Mouse (Mus musculus): ENCODE results near the gene Fan1. TPM values are rescaled to one million over a fixed set of nuclear protein-coding genes. Genes with fewer than 3 reads are reported as not detected.

Fan1 gene
- total and polyA plus RNA-seq, 3 experiments = 2.9 to 3.6 TPM; not detected in 1

- TF ChIP-seq MAZ (IDR thresholded peaks at IDR 0.05; ENCODE audit: low read depth, low read length) = no peak
Measured at GRCm38 (mm10) chr7:64310756-64311155, 63.1 kb downstream of the Fan1 start (continued).

- H3K9me3 ChIP-seq (replicated peaks; ENCODE audit: insufficient read depth, low read length) = no peaks in the 10 kb centered on the region
- H3K9ac ChIP-seq (ENCODE audit: control insufficient read depth, low read depth, low read length, poor library complexity, severe bottlenecking) = no peak overlapping the region
- no peaks in the 10 kb centered on the region for H3K36me3 ChIP-seq (ENCODE audit: control insufficient read depth in 1 of 2, insufficient read depth in 2 of 2, low read length in 2 of 2)
- no peaks in the 10 kb centered on the region for H3K27me3 ChIP-seq (ENCODE audit: control insufficient read depth in 1 of 2, insufficient read depth in 2 of 2, low read length in 2 of 2)
- no peak overlapping the region for H3K4me3 ChIP-seq (ENCODE audit: control insufficient read depth in 1 of 2, insufficient read depth in 1 of 2, low read depth in 2 of 2, low read length in 2 of 2)
- H3K4me1 ChIP-seq (ENCODE audit: control insufficient read depth in 1 of 2, insufficient read depth in 2 of 2, low read length in 2 of 2) = no peaks in the 10 kb centered on the region
- no peak for DNase-seq (ENCODE audit: low read depth, low spot score)
- H3K27ac ChIP-seq (ENCODE audit: control insufficient read depth, low read depth, low read length) = no peak overlapping the region
- no peak for TF ChIP-seq MXI1 (IDR thresholded peaks at IDR 0.05; ENCODE audit: low read depth, low read length)
- no peak for TF ChIP-seq ZMIZ1 (IDR thresholded peaks at IDR 0.05; ENCODE audit: low read depth, low read length)
- no peak for TF ChIP-seq HCFC1 (IDR thresholded peaks at IDR 0.05; ENCODE audit: low read depth, low read length)
- TF ChIP-seq ZKSCAN1 (IDR thresholded peaks at IDR 0.05; ENCODE audit: low read depth, low read length) = no peak
- TF ChIP-seq NRF1 (IDR thresholded peaks at IDR 0.05; ENCODE audit: insufficient read depth, low read depth, low read length, poor library complexity, severe bottlenecking) = no peak
- TF ChIP-seq BHLHE40 (IDR thresholded peaks at IDR 0.05; ENCODE audit: borderline replicate concordance, low read depth, low read length) = no peak
- TF ChIP-seq MAX (IDR thresholded peaks at IDR 0.05; ENCODE audit: low read length) = no peak
- TF ChIP-seq ZC3H11A (IDR thresholded peaks at IDR 0.05; ENCODE audit: low read depth, low read length) = no peak
- H3K79me2 ChIP-seq (ENCODE audit: control insufficient read depth, insufficient read depth, low read length, poor library complexity) = no peaks in the 10 kb centered on the region
Measured at GRCm38 (mm10) chr7:64310241-64310640, 63.7 kb downstream of the Fan1 start.

Other genes with a start within 250 kb of the Fan1 start
- gene Trpm1, start 220.3 kb downstream of the Fan1 start, total RNA-seq (2012; rRNA removed) = not detected in 2 replicates
- gene Trpm1, start 220.3 kb downstream of the Fan1 start, polyA plus RNA-seq (2012; ENCODE audit: insufficient read depth in 1 of 2, insufficient read length in 2 of 2, low read depth in 1 of 2, low replicate concordance in 2 of 2, missing spikeins in 1 of 2) = not detected
- 1.2 and 1.7 TPM in 2 replicates for gene Mtmr10, start 86.4 kb downstream of the Fan1 start, total RNA-seq (2012; rRNA removed)
- 1 to 10 TPM in 1 of 2 experiments, not detected in 1; 2.4 TPM for gene Mtmr10, start 86.4 kb downstream of the Fan1 start, polyA plus RNA-seq (2012; ENCODE audit: insufficient read depth in 1 of 2, insufficient read length in 2 of 2, low read depth in 1 of 2, low replicate concordance in 2 of 2, missing spikeins in 1 of 2)
- gene Mphosph10, start 18.2 kb upstream of the Fan1 start, total RNA-seq (2012; rRNA removed) = 74.6 and 87.9 TPM in 2 replicates
- 100 to 1,000 TPM in 1 of 2 experiments, 10 to 100 TPM in 1; 77.6 to 290 TPM for gene Mphosph10, start 18.2 kb upstream of the Fan1 start, polyA plus RNA-seq (2012; ENCODE audit: insufficient read depth in 1 of 2, insufficient read length in 2 of 2, low read depth in 1 of 2, low replicate concordance in 2 of 2, missing spikeins in 1 of 2)
- gene Mcee, start 18.5 kb upstream of the Fan1 start, total RNA-seq (2012; rRNA removed) = 11.4 and 18.2 TPM in 2 replicates
- 10 to 100 TPM in 1 of 2 experiments, not detected in 1; 22.6 TPM for gene Mcee, start 18.5 kb upstream of the Fan1 start, polyA plus RNA-seq (2012; ENCODE audit: insufficient read depth in 1 of 2, insufficient read length in 2 of 2, low read depth in 1 of 2, low replicate concordance in 2 of 2, missing spikeins in 1 of 2)
- not detected in 2 replicates for gene Apba2, start 127.6 kb upstream of the Fan1 start, total RNA-seq (2012; rRNA removed)
- gene Apba2, start 127.6 kb upstream of the Fan1 start, polyA plus RNA-seq (2012; ENCODE audit: insufficient read depth in 1 of 2, insufficient read length in 2 of 2, low read depth in 1 of 2, low replicate concordance in 2 of 2, missing spikeins in 1 of 2) = not detected